Mouse (Mus musculus) megakaryocyte, embryonic 14.5 days (primary cell): Measurements from ENCODE around the gene Setd2. TPM values are rescaled to one million over a fixed set of nuclear protein-coding genes. Genes with fewer than 3 reads are reported as not detected.
A peak's percentile ranks its signal among the peaks of the same experiment; 100 is the strongest.

Experiments used
- H3K27me3 ChIP-seq: replicated peaks from 2 replicates; pipeline ENCODE3; 2012; ENCODE audit warnings: inconsistent platforms
- H3K36me3 ChIP-seq: replicated peaks from 2 replicates; pipeline ENCODE3; 2012; ENCODE audit warnings: low read length, inconsistent platforms, mixed read lengths
- H3K4me1 ChIP-seq: 2 replicates; pipeline ENCODE4 v1.6.1; 2012; ENCODE audit warnings: inconsistent platforms
- H3K4me3 ChIP-seq: replicated peaks from 2 replicates; pipeline ENCODE3; 2012; ENCODE audit warnings: moderate library complexity, mild to moderate bottlenecking, inconsistent platforms
- H3K9me3 ChIP-seq: 2 replicates; pipeline ENCODE4 v1.6.1; 2012; ENCODE audit warnings: inconsistent platforms
- FLI1 ChIP-seq: IDR thresholded peaks from 2 replicates; pipeline ENCODE4 v1.6.1; 2012; ENCODE audit warnings: low read length, inconsistent platforms, mixed read lengths
- GATA1 ChIP-seq: IDR thresholded peaks from 3 replicates; pipeline ENCODE4 v1.6.1; 2012; ENCODE audit warnings: mixed read lengths, low read length, inconsistent platforms, borderline replicate concordance
- polyA plus RNA-seq: library from polyadenylated mRNA; stranded (reverse); fragments of >175 nt; gene quantifications from 2 replicates; pipeline ENCODE4 v1.2.3, GENCODE M21; 2012; ENCODE audit warnings: low replicate concordance; ENCODE audit not compliant: insufficient read depth

The Setd2 gene
- polyA plus RNA-seq, 1 experiment = 4.6 TPM

- no peak for TF ChIP-seq FLI1
- no peak for TF ChIP-seq GATA1
- H3K9me3 ChIP-seq = no peaks in the 10 kb centered on the region
- peaks cover 43% of the 10 kb centered on the region for H3K4me1 ChIP-seq
- H3K36me3 ChIP-seq = peaks cover 100% of the 10 kb centered on the region
- H3K4me3 ChIP-seq = no peak overlapping the region
- H3K27me3 ChIP-seq = no peaks in the 10 kb centered on the region
These were observed 91.2 kb downstream of the Setd2 start for GRCm38 (mm10) chr9:110623416-110624195.

- Histone ChIP-seq H3K4me3 (no peak within 1 kb of the TSS), H3K36me3 (peaks cover 100% of the 10 kb centered on the region), H3K27me3 (no peaks in the 10 kb centered on the region), H3K4me1 (peaks cover 51% of the 10 kb centered on the region), H3K9me3 (no peaks in the 10 kb centered on the region)
- TF ChIP-seq GATA1 = no peak
- TF ChIP-seq FLI1 = no peak
These were observed 92.2 kb downstream of the Setd2 start, which contains the start of gene Nradd for GRCm38 (mm10) chr9:110624361-110625166. Gene Nradd (minus strand): TSS chr9:110624452.

GRCm38 (mm10) chr9:110625350-110625908, 93.0 kb downstream of the Setd2 start:
- no peak for TF ChIP-seq FLI1
- no peak for TF ChIP-seq GATA1

GRCm38 (mm10) chr9:110630171-110630570, 97.8 kb downstream of the Setd2 start:
- Histone ChIP-seq H3K4me3 (no peak overlapping the region), H3K36me3 (peaks cover 100% of the 10 kb centered on the region), H3K4me1 (peaks cover 81% of the 10 kb centered on the region), H3K9me3 (no peaks in the 10 kb centered on the region), H3K27me3 (no peaks in the 10 kb centered on the region)
- no peak for TF ChIP-seq GATA1
- TF ChIP-seq FLI1 = no peak

More at GRCm38 (mm10) chr9:110625350-110625908, 93.0 kb downstream of the Setd2 start:
- Histone ChIP-seq H3K27me3 (no peaks in the 10 kb centered on the region), H3K36me3 (peaks cover 100% of the 10 kb centered on the region), H3K9me3 (no peaks in the 10 kb centered on the region), H3K4me1 (peaks cover 56% of the 10 kb centered on the region), H3K4me3 (no peak overlapping the region)

- H3K4me1 ChIP-seq = peaks cover 83% of the 10 kb centered on the region
- peaks cover 100% of the 10 kb centered on the region for H3K36me3 ChIP-seq
- H3K4me3 ChIP-seq = no peak overlapping the region
- TF ChIP-seq FLI1 (no peak), GATA1 (no peak)
- H3K27me3 ChIP-seq = no peaks in the 10 kb centered on the region
- H3K9me3 ChIP-seq = no peaks in the 10 kb centered on the region
These were observed 98.8 kb downstream of the Setd2 start for GRCm38 (mm10) chr9:110631191-110631590.

- Histone ChIP-seq H3K27me3 (no peaks in the 10 kb centered on the region), H3K4me3 (peak overlapping the region; percentile 33), H3K9me3 (no peaks in the 10 kb centered on the region), H3K36me3 (peaks cover 100% of the 10 kb centered on the region), H3K4me1 (peaks cover 83% of the 10 kb centered on the region)
- TF ChIP-seq GATA1 (no peak), FLI1 (no peak)
These were observed 99.4 kb downstream of the Setd2 start for GRCm38 (mm10) chr9:110631651-110632275.

- peaks cover 100% of the 10 kb centered on the region for H3K36me3 ChIP-seq
- H3K9me3 ChIP-seq = no peaks in the 10 kb centered on the region
- TF ChIP-seq FLI1 = no peak
- no peak for TF ChIP-seq GATA1
- peaks cover 84% of the 10 kb centered on the region for H3K4me1 ChIP-seq
- no peak overlapping the region for H3K4me3 ChIP-seq
- H3K27me3 ChIP-seq = no peaks in the 10 kb centered on the region
These were observed 100.3 kb downstream of the Setd2 start for GRCm38 (mm10) chr9:110632671-110633070.

- H3K4me3 ChIP-seq = no peak overlapping the region
- H3K27me3 ChIP-seq = no peaks in the 10 kb centered on the region
- TF ChIP-seq FLI1 = no peak
- TF ChIP-seq GATA1 = no peak
- peaks cover 100% of the 10 kb centered on the region for H3K36me3 ChIP-seq
- H3K9me3 ChIP-seq = no peaks in the 10 kb centered on the region
- peaks cover 88% of the 10 kb centered on the region for H3K4me1 ChIP-seq
These were observed 101.5 kb downstream of the Setd2 start for GRCm38 (mm10) chr9:110633882-110634281.

- Histone ChIP-seq H3K4me3 (no peak overlapping the region), H3K36me3 (peaks cover 100% of the 10 kb centered on the region), H3K27me3 (no peaks in the 10 kb centered on the region), H3K9me3 (no peaks in the 10 kb centered on the region), H3K4me1 (peaks cover 92% of the 10 kb centered on the region)
- TF ChIP-seq FLI1 (no peak), GATA1 (no peak)
These were observed 102.8 kb downstream of the Setd2 start for GRCm38 (mm10) chr9:110635225-110635624.
